In genomic region chr10:121885512-121886218, GRCm38 (mm10) we compare ENCODE assay signal across 13 mouse cellular contexts.
DNase-seq lines count a peak whose midpoint lies in the region; ATAC-seq lines count a peak whose summit lies in the region.
"Had no signal": no experiment of that assay in that cellular context is flagged by ENCODE, and none has a peak within 500 bp of the region (broad histone marks: within the 10 kb centered on the region; RNA-seq: fewer than 3 reads in every experiment).

No protein-coding gene starts in this region.

- no peaks in the 10 kb centered on the region for H3K27me3 ChIP-seq in hindbrain, embryonic 10.5 days (ENCODE audit: insufficient read depth, poor library complexity, severe bottlenecking)
- H3K27me3 ChIP-seq in hindbrain, embryonic 16.5 days (replicated peaks; ENCODE audit: control insufficient read depth, insufficient read depth, low read length): no peaks in the 10 kb centered on the region
- H3K27me3 ChIP-seq in forebrain, embryonic 15.5 days: no peaks in the 10 kb centered on the region
- no peaks in the 10 kb centered on the region for H3K27me3 ChIP-seq in midbrain, embryonic 13.5 days

- H3K9me3 ChIP-seq in hindbrain, embryonic 10.5 days: no peaks in the 10 kb centered on the region
- no peaks in the 10 kb centered on the region for H3K9me3 ChIP-seq in hindbrain, embryonic 16.5 days (ENCODE audit: control insufficient read depth, low read length)
- no peaks in the 10 kb centered on the region for H3K9me3 ChIP-seq in forebrain, embryonic 15.5 days
- H3K9me3 ChIP-seq in midbrain, embryonic 13.5 days: no peaks in the 10 kb centered on the region

- ATAC-seq in hindbrain, embryonic 16.5 days: no peak
- ATAC-seq in forebrain, embryonic 15.5 days (replicated peaks): no peak
- ATAC-seq in midbrain, embryonic 13.5 days: peak; percentile 40

- peak; percentile 49 for DNase-seq in hindbrain, embryonic 10.5 days (ENCODE audit: low spot score)
- peak; percentile 62 for DNase-seq in embryo, embryonic 11 days
- no peak for DNase-seq in urinary bladder, adult 18-20 months (ENCODE audit: low spot score in 2 of 2)
- DNase-seq in cerebellum, postnatal 10 days: no peak
- no peak for DNase-seq in adrenal gland, postnatal 4 days (ENCODE audit: low spot score in 2 of 2)
- DNase-seq: gastrocnemius, postnatal 25 days; kidney, adult 9 months; layer of hippocampus, postnatal 36 days; spleen, adult 18-20 months had no signal

- H3K4me3 ChIP-seq in hindbrain, embryonic 10.5 days: no peak overlapping the region; the same call in 1 of the 2 replicates
- no peak overlapping the region for H3K4me3 ChIP-seq in hindbrain, embryonic 16.5 days (ENCODE audit: low read length)
- no peak overlapping the region for H3K4me3 ChIP-seq in forebrain, embryonic 15.5 days
- H3K4me3 ChIP-seq in midbrain, embryonic 13.5 days (replicated peaks): no peak overlapping the region

- H3K4me2 ChIP-seq in hindbrain, embryonic 16.5 days (ENCODE audit: low read length): no peak overlapping the region
- no peak overlapping the region for H3K4me2 ChIP-seq in forebrain, embryonic 15.5 days (replicated peaks)
- H3K4me2 ChIP-seq in midbrain, embryonic 13.5 days (replicated peaks): peak overlapping the region; percentile 21; the same call in 1 of the 2 replicates

- H3K27ac ChIP-seq in hindbrain, embryonic 10.5 days: peak overlapping the region; percentile 82
- no peak overlapping the region for H3K27ac ChIP-seq in hindbrain, embryonic 16.5 days (ENCODE audit: low read depth, low read length)
- peak overlapping the region; percentile 46 for H3K27ac ChIP-seq in forebrain, embryonic 15.5 days (replicated peaks)
- peak overlapping the region; percentile 58 for H3K27ac ChIP-seq in midbrain, embryonic 13.5 days
- H3K27ac ChIP-seq: liver, embryonic 14.5 days had no signal

- H3K4me1 ChIP-seq in hindbrain, embryonic 10.5 days (replicated peaks): peaks cover 53% of the 10 kb centered on the region
- H3K4me1 ChIP-seq in hindbrain, embryonic 16.5 days (ENCODE audit: control insufficient read depth, insufficient read depth, low read depth, low read length): peaks cover 30% of the 10 kb centered on the region
- H3K4me1 ChIP-seq in forebrain, embryonic 15.5 days: peaks cover 31% of the 10 kb centered on the region
- H3K4me1 ChIP-seq in midbrain, embryonic 13.5 days (replicated peaks): peaks cover 50% of the 10 kb centered on the region

- H3K9ac ChIP-seq in hindbrain, embryonic 16.5 days (ENCODE audit: low read depth, low read length): no peak overlapping the region
- no peak overlapping the region for H3K9ac ChIP-seq in forebrain, embryonic 15.5 days (replicated peaks)
- 0 out of 2 replicates have a peak overlapping the region, but pooled peaks have one; percentile 5 for H3K9ac ChIP-seq in midbrain, embryonic 13.5 days (replicated peaks)
- H3K9ac ChIP-seq: liver, embryonic 14.5 days had no signal

- H3K36me3 ChIP-seq in hindbrain, embryonic 10.5 days: no peaks in the 10 kb centered on the region
- H3K36me3 ChIP-seq in hindbrain, embryonic 16.5 days (ENCODE audit: control insufficient read depth, insufficient read depth, low read length): no peaks in the 10 kb centered on the region
- H3K36me3 ChIP-seq in forebrain, embryonic 15.5 days: no peaks in the 10 kb centered on the region
- H3K36me3 ChIP-seq in midbrain, embryonic 13.5 days: no peaks in the 10 kb centered on the region

- WGBS in hindbrain, embryonic 10.5 days: 9% methylated on average over 9 of the region's 9 CpGs
- WGBS in hindbrain, embryonic 16.5 days: 19% methylated on average over 9 of the region's 9 CpGs
- 9% methylated on average over 9 of the region's 9 CpGs for WGBS in forebrain, embryonic 15.5 days
- 5% methylated on average over 9 of the region's 9 CpGs for WGBS in midbrain, embryonic 13.5 days

Comparison
In these comparisons a context has a peak if more than half of its experiments do, and no peak if none do; other contexts are left out.
1. DNase-seq: peak in hindbrain, embryonic 10.5 days (single experiment) and embryo, embryonic 11 days (single experiment); none in urinary bladder, adult 18-20 months (0 of 2), cerebellum, postnatal 10 days (0 of 2) and adrenal gland, postnatal 4 days (0 of 2).